Mouse (Mus musculus) CH12.LX (cell line): ENCODE data around the gene Ahnak.

ENCODE experiments used
- BHLHE40 ChIP-seq: IDR thresholded peaks from 2 replicates; pipeline ENCODE4 v1.6.1; 2011; ENCODE audit warnings: mild to moderate bottlenecking, low read depth, low read length, improper control_type of control experiment
- CHD2 ChIP-seq: IDR thresholded peaks from 2 replicates; pipeline ENCODE4 v1.6.1; 2011; ENCODE audit warnings: low read length, improper control_type of control experiment
- CTCF ChIP-seq, 2 experiments: IDR thresholded peaks in 1 of 2; conservative IDR thresholded peaks in 1 of 2; 2 replicates each; pipeline ENCODE4 v1.5.1; 2011 to 2012; ENCODE audit warnings: low read depth in 2 of 2, low read length in 2 of 2, improper control_type of control experiment in 1 of 2, inconsistent platforms in 1 of 2, mild to moderate bottlenecking in 1 of 2, moderate library complexity in 1 of 2
- EP300 ChIP-seq: IDR thresholded peaks from 2 replicates; pipeline ENCODE4 v1.6.1; 2011; ENCODE audit warnings: low read length, improper control_type of control experiment
- HCFC1 ChIP-seq: IDR thresholded peaks from 2 replicates; pipeline ENCODE4 v1.6.1; 2012; ENCODE audit warnings: low read depth, mild to moderate bottlenecking, inconsistent platforms, low read length, improper control_type of control experiment
- MAX ChIP-seq: IDR thresholded peaks from 2 replicates; pipeline ENCODE4 v1.6.1; 2011; ENCODE audit warnings: low read length, improper control_type of control experiment
- PAX5 ChIP-seq: IDR thresholded peaks from 2 replicates; pipeline ENCODE4 v1.6.1; 2012; ENCODE audit warnings: low read length, inconsistent platforms, mixed read lengths
- POLR2A ChIP-seq: IDR thresholded peaks from 2 replicates; pipeline ENCODE4 v1.6.1; 2011; ENCODE audit warnings: low read depth, mild to moderate bottlenecking, improper control_type of control experiment, low read length
- SMC3 ChIP-seq: IDR thresholded peaks from 2 replicates; pipeline ENCODE4 v1.6.1; 2011; ENCODE audit warnings: low read depth, low read length, improper control_type of control experiment
- TBP ChIP-seq: conservative IDR thresholded peaks from 2 replicates; pipeline ENCODE4 v1.6.1; 2011; ENCODE audit warnings: low read depth, low read length, improper control_type of control experiment
- UBTF ChIP-seq: IDR thresholded peaks from 2 replicates; pipeline ENCODE4 v1.6.1; 2012; ENCODE audit warnings: low read depth, mild to moderate bottlenecking, inconsistent platforms, low read length, improper control_type of control experiment, moderate library complexity
- ZC3H11A ChIP-seq: IDR thresholded peaks from 2 replicates; pipeline ENCODE4 v1.6.1; 2012; ENCODE audit warnings: low read depth, mild to moderate bottlenecking, inconsistent platforms, low read length, improper control_type of control experiment
- ZNF384 ChIP-seq: IDR thresholded peaks from 2 replicates; pipeline ENCODE4 v1.6.1; 2012; ENCODE audit warnings: low read depth, low read length, improper control_type of control experiment, inconsistent platforms

DNA sequence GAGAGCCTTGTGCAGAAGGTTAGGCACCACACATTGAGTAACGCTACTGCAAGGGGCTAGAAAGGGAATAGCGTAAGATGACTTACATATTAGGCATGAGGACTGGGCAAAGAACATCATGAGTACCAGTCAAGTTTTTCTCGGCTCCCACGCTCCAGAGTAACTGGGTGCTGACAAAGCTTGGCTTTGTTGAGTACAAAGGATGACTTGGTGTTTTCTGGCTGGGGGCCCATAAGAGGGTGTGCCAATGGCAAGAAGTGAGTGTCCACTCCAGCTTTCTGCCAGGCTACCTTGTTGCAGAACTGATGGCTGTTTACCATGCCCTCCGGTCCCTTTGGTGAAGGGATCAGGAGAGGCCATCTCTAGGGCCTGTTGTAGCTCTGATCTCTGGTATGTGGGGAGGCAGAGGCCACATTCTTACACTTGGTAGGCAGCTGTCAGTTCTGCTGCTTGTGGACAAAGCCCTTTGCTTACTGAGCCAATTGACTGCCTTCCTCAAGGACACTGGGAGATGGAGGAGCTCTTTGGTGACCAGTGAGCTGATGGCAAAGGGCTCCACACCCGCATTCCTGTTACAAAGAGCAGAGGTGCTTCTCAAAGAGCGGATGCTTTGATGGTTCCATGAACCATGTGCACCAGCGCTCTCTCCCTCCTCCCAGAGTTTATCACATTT is 72.3 kb downstream of the Ahnak start:
- TF ChIP-seq CTCF (conservative IDR thresholded peaks at IDR 0.05 in 1 of 2, IDR thresholded peaks at IDR 0.05 in 1 of 2; ENCODE audit: low read depth in 2 of 2, low read length in 2 of 2) (no peak), ZNF384 (no peak), SMC3 (no peak), POLR2A (no peak), HCFC1 (no peak), EP300 (no peak), TBP (no peak), UBTF (no peak), ZC3H11A (no peak), MAX (no peak), CHD2 (no peak), BHLHE40 (no peak), PAX5 (no peak)
